Mouse (Mus musculus): Measurements from ENCODE around the gene Fam222b.

The Fam222b gene

GRCm38 (mm10) chr11:78163681-78164603 lies 69.5 kb downstream of the Fam222b start:
- in situ Hi-C loops (cut with MboI, MseI): no loop called here

- in situ Hi-C loops (cut with MboI, MseI): no loop called here
These were observed 70.1 kb downstream of the Fam222b start for GRCm38 (mm10) chr11:78164604-78164923.

- in situ Hi-C loops (cut with MboI, MseI): loop anchor here in 1 of 2 experiments (5.0 kb wide), 1 partner anchor 83 kb away; the partner anchor contains the start of gene Eral1
These were observed 70.7 kb downstream of the Fam222b start, which contains the start of gene Traf4 for GRCm38 (mm10) chr11:78164924-78165760. TSS of gene Traf4 (minus strand) at chr11:78165589.

- in situ Hi-C loops (cut with MboI, MseI): loop anchor here in 1 of 2 experiments (5.0 kb wide), 1 partner anchor 83 kb away; the partner anchor contains the start of gene Eral1
These were observed 71.3 kb downstream of the Fam222b start for GRCm38 (mm10) chr11:78165761-78166109.

GRCm38 (mm10) chr11:78166161-78166560 lies 71.7 kb downstream of the Fam222b start:
- in situ Hi-C loops (cut with MboI, MseI): loop anchor here in 1 of 2 experiments (5.0 kb wide), 1 partner anchor 84 kb away; the partner anchor contains the start of gene Eral1

- in situ Hi-C loops (cut with MboI, MseI): loop anchor here in 1 of 2 experiments (5.0 kb wide), 1 partner anchor 84 kb away; the partner anchor contains the start of gene Eral1
These were observed 72.2 kb downstream of the Fam222b start for GRCm38 (mm10) chr11:78166640-78167039.

GRCm38 (mm10) chr11:78167257-78167959 lies 72.9 kb downstream of the Fam222b start:
- in situ Hi-C loops (cut with MboI, MseI): loop anchor here in 1 of 2 experiments (5.0 kb wide), 1 partner anchor 85 kb away; the partner anchor contains the start of gene Eral1

GRCm38 (mm10) chr11:78168541-78169468 lies 74.3 kb downstream of the Fam222b start:
- in situ Hi-C loops (cut with MboI, MseI): loop anchor here in 1 of 2 experiments (5.0 kb wide), 1 partner anchor 87 kb away; the partner anchor contains the start of gene Eral1

- in situ Hi-C loops (cut with MboI, MseI): loop anchor here in 1 of 2 experiments (10.0 kb wide), 1 partner anchor 964 kb away; no protein-coding TSS in a partner anchor
These were observed 75.8 kb downstream of the Fam222b start for GRCm38 (mm10) chr11:78170306-78170705.

- in situ Hi-C loops (cut with MboI, MseI): loop anchor here in 1 of 2 experiments (10.0 kb wide), 1 partner anchor 963 kb away; no protein-coding TSS in a partner anchor
These were observed 76.9 kb downstream of the Fam222b start for GRCm38 (mm10) chr11:78171328-78171727.

GRCm38 (mm10) chr11:78172034-78172747 lies 77.7 kb downstream of the Fam222b start:
- in situ Hi-C loops (cut with MboI, MseI): loop anchor here in 1 of 2 experiments (10.0 kb wide), 1 partner anchor 963 kb away; no protein-coding TSS in a partner anchor

- in situ Hi-C loops (cut with MboI, MseI): loop anchor here in 1 of 2 experiments (10.0 kb wide), 1 partner anchor 962 kb away; no protein-coding TSS in a partner anchor
These were observed 78.4 kb downstream of the Fam222b start for GRCm38 (mm10) chr11:78172748-78173383.

GRCm38 (mm10) chr11:78174506-78174905 lies 80.0 kb downstream of the Fam222b start:
- in situ Hi-C loops (cut with MboI, MseI): loop anchor here in 1 of 2 experiments (10.0 kb wide), 1 partner anchor 960 kb away; no protein-coding TSS in a partner anchor

- in situ Hi-C loops (cut with MboI, MseI): loop anchor here in 1 of 2 experiments (10.0 kb wide), 1 partner anchor 959 kb away; no protein-coding TSS in a partner anchor
These were observed 81.4 kb downstream of the Fam222b start for GRCm38 (mm10) chr11:78175771-78176401.

- in situ Hi-C loops (cut with MboI, MseI): loop anchor here in 1 of 2 experiments (10.0 kb wide), 1 partner anchor 958 kb away; no protein-coding TSS in a partner anchor
These were observed 82.0 kb downstream of the Fam222b start, which contains the start of the genes Nek8 and Tlcd1 for GRCm38 (mm10) chr11:78176402-78176862. TSS of gene Nek8 (minus strand) at chr11:78176675. TSS of gene Tlcd1 (plus strand) at chr11:78176711.

- in situ Hi-C loops (cut with MboI, MseI): loop anchor here in 1 of 2 experiments (10.0 kb wide), 1 partner anchor 958 kb away; no protein-coding TSS in a partner anchor
These were observed 82.5 kb downstream of the Fam222b start for GRCm38 (mm10) chr11:78176905-78177331.

GRCm38 (mm10) chr11:78177437-78177836 lies 83.0 kb downstream of the Fam222b start:
- in situ Hi-C loops (cut with MboI, MseI): loop anchor here in 1 of 2 experiments (10.0 kb wide), 1 partner anchor 957 kb away; no protein-coding TSS in a partner anchor

All from T-helper 17 cell (primary cell).